Mouse (Mus musculus): ENCODE results near the gene Gck. TPM values are rescaled to one million over a fixed set of nuclear protein-coding genes. Genes with fewer than 3 reads are reported as not detected.
"Not testable (repeated sequence)": the region's sequence is repeated elsewhere in the genome, so short reads cannot be mapped to it uniquely, and the experiment has no call there.

Gck gene
- polyA plus RNA-seq, 1 experiment from 2014 or later, result 11.2 TPM

DNA sequence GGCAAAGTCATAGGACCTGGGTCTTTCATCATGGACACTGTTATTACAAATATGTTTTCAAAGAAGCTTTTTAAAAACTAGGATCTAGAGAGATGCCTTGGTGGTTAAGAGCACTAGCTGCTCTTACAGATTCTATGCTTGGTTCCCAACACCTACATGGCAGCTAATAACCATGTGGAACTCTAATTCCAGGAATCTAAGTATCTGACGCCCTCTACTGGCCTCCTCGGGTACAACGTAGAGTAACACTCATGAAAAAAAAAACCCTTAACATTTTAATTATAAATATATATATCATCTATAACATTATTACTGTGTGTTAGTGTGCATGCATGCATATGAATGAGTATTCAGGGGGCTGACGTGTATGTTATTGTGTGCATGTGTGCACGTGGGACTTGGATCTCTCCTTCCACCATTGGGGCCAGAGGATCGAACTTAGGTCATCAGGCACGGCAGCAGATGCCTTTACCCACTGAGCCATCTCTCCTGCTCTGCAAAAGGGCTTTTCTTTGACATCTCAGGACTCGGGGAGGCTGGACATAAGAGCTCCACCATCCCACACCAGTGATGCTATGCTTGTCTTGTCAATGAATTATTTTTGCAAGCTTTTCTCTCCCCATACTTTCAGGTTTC, 3.4 kb upstream of the Gck start:
- Histone ChIP-seq H3K4me3 (no peak overlapping the region), H3K36me3 (replicated peaks) (no peaks in the 10 kb centered on the region), H3K27ac (no peak overlapping the region), H3K9ac (no peak overlapping the region), H3K4me1 (peaks cover 26% of the 10 kb centered on the region), H3K9me3 (no peaks in the 10 kb centered on the region), H3K27me3 (replicated peaks) (no peaks in the 10 kb centered on the region), H3K4me2 (no peak overlapping the region)
- WGBS, result 31% methylated on average over 8 of the region's 8 CpGs
- ATAC-seq (replicated peaks), result no peak

DNA sequence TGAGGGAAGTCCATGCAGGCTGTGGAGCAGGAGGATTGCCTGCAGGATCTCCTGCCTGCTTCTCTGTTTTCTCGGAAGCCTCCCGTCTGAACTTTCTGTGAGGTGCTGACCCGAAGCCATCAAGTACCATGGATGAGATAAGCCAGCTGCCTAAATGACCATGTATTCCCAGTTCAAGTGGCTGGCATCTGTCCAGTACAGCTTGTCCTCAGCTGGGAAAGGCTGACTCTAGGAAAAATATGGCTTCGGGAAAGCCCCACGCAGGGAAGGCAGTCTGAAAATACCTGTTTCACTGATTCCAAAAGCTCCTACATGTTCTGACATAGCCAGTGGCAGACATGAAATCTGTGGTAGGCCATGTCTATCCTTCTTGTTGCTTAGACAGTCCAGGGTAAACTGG, 2.6 kb upstream of the Gck start:
- no peak overlapping the region for H3K9ac ChIP-seq
- no peak for ATAC-seq (replicated peaks)
- WGBS, result 91% methylated on average over 5 of the region's 5 CpGs
- no peaks in the 10 kb centered on the region for H3K27me3 ChIP-seq (replicated peaks)
- peaks cover 19% of the 10 kb centered on the region for H3K4me1 ChIP-seq
- no peak overlapping the region for H3K4me3 ChIP-seq
- no peaks in the 10 kb centered on the region for H3K36me3 ChIP-seq (replicated peaks)
- H3K27ac ChIP-seq, result no peak overlapping the region
- H3K4me2 ChIP-seq, result no peak overlapping the region
- H3K9me3 ChIP-seq, result no peaks in the 10 kb centered on the region

DNA sequence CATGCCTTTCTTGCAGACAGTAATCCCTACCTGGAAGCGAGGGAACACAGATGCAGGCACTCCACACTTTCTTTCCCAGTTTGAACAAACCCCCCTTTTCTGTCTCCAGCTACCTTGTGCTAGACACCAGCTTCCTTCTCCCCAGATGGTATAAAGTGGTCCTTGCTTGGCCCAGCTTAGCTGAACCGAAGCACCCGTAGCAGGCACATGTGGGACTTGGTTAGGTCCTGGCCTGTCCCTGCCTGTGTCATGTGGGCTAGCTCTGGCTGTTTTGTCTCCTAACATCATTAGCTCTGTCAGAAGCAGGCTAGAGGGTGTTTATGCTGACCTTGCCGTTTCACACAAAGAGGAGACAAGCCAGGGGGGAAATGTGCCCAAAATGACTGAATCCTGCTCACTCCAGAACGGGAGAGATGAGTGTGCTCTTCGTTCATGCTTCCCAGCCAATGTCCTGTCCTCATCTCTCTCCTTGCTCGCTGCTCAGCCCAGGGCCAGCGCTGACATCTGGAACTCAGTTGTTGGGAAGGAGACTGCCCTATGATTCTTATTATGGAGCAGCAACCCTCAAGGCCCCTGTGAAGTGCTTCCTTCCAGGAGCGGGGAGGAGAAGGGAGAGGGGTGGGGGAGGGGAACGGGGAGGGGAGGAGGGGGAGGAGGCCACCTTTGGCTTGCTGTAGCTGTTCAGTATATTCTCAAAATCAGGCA, 1.2 kb downstream of the Gck start:
- Histone ChIP-seq H3K36me3 (replicated peaks) (no peaks in the 10 kb centered on the region), H3K4me2 (no peak overlapping the region), H3K9me3 (no peaks in the 10 kb centered on the region), H3K9ac (no peak overlapping the region), H3K27me3 (replicated peaks) (no peaks in the 10 kb centered on the region), H3K4me1 (no peaks in the 10 kb centered on the region; the same call in 1 of the 2 replicates), H3K4me3 (no peak overlapping the region), H3K27ac (no peak overlapping the region)
- ATAC-seq (replicated peaks), result no peak
- WGBS, result 69% methylated on average over 9 of the region's 10 CpGs

DNA sequence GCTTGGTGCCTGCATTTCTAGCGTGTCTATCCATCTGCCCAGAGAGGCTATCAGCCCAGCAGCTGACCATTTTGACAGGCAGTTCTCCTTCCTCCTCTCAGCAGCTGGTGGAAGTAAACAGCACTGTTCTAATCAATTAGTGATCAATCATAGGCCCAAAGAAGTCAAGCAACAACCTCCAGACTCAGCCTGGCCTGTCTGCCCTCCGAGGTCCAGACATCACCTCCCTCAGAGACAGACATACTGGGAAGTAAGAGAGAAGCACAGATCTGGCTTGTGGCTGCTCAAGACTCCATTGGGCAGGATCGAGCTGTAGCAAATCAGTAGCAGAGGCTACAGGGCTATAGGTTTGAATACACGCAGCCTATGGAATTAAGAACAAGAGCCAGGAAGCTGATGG, 2.1 kb downstream of the Gck start:
- WGBS, result 66% methylated on average over 4 of the region's 4 CpGs
- Histone ChIP-seq H3K27ac (no peak overlapping the region), H3K36me3 (replicated peaks) (no peaks in the 10 kb centered on the region), H3K9me3 (no peaks in the 10 kb centered on the region), H3K9ac (no peak overlapping the region), H3K4me2 (no peak overlapping the region), H3K4me1 (no peaks in the 10 kb centered on the region; the same call in 1 of the 2 replicates), H3K4me3 (no peak overlapping the region), H3K27me3 (replicated peaks) (no peaks in the 10 kb centered on the region)
- ATAC-seq (replicated peaks), result no peak

DNA sequence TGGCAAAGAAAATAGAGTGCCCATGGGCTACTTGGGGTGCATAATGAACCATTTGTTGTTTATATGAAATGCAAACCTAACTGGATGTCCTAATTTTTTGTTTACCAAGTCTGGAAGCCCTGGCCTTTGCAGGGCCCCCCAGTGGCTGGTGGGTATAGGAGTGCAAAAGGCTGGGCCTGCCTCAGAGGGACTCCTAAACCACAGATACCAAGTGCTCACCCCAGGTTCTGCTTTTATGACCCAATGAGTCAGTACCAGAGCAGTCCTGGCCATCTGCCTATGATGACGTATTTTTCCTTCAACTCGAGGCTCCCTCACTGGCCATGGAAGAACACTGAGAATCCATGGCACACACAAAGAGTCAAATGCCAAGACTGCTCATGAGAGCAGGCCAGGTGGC, 4.8 kb downstream of the Gck start:
- no peaks in the 10 kb centered on the region; the same call in 1 of the 2 replicates for H3K4me1 ChIP-seq
- no peak for ATAC-seq (replicated peaks)
- H3K36me3 ChIP-seq (replicated peaks), result no peaks in the 10 kb centered on the region
- H3K27me3 ChIP-seq (replicated peaks), result no peaks in the 10 kb centered on the region
- WGBS, result 92% methylated on average over 2 of the region's 2 CpGs
- H3K4me2 ChIP-seq, result no peak overlapping the region
- no peak overlapping the region for H3K4me3 ChIP-seq
- H3K27ac ChIP-seq, result no peak overlapping the region
- H3K9ac ChIP-seq, result no peak overlapping the region
- no peaks in the 10 kb centered on the region for H3K9me3 ChIP-seq

DNA sequence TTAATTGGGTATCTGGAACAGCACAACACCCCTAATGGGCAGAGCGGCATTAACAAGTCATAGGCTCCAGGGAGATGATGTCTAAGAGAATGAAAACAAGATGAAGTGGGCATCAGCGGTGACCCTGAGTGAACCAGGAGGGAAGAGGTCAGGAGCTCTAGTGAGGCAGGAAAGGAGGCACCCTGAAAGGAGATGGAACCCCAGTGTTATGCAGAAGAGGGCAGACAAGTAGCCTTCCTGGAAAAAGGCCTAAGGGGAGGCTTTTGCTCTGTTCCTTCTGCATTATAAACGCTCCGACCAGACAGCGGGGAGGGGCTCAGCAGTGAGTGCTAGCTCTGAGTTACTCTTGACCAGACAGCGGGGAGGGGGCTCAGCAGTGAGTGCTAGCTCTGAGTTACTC, 6.9 kb downstream of the Gck start:
- no peaks in the 10 kb centered on the region for H3K36me3 ChIP-seq (replicated peaks)
- H3K4me1 ChIP-seq, result no peaks in the 10 kb centered on the region
- H3K4me3 ChIP-seq, result no peak overlapping the region
- H3K4me2 ChIP-seq, result no peak overlapping the region
- no peaks in the 10 kb centered on the region for H3K27me3 ChIP-seq (replicated peaks)
- no peak overlapping the region for H3K27ac ChIP-seq
- no peak overlapping the region for H3K9ac ChIP-seq
- WGBS, result 61% methylated on average over 6 of the region's 6 CpGs
- H3K9me3 ChIP-seq, result no peaks in the 10 kb centered on the region
- no peak for ATAC-seq (replicated peaks)

DNA sequence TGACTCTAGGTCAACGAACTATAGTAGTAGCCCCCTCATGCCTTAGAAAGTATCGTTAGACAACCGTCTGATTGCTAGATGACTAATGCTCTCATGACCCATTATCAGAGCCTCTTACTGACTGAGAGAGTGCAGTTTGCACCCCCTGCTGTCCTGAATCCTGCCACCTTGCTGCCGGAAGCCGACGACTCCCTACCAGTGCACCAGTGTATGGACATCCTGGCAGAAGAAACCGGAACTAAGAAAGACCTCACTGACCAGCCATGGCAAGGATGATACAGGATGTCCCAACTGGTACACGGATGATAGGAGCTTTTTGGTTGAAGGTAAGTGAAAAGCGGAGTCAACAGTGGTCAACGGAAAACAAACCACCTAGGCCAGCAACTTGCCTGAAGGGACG, 15.3 kb downstream of the Gck start:
- not testable (repeated sequence) for H3K4me2 ChIP-seq; H3K9me3 ChIP-seq; ATAC-seq (replicated peaks); H3K27ac ChIP-seq; H3K9ac ChIP-seq; H3K27me3 ChIP-seq (replicated peaks); H3K4me3 ChIP-seq; H3K36me3 ChIP-seq (replicated peaks); H3K4me1 ChIP-seq
- 94% methylated on average over 11 of the region's 11 CpGs for whole genome bisulfite sequencing

DNA sequence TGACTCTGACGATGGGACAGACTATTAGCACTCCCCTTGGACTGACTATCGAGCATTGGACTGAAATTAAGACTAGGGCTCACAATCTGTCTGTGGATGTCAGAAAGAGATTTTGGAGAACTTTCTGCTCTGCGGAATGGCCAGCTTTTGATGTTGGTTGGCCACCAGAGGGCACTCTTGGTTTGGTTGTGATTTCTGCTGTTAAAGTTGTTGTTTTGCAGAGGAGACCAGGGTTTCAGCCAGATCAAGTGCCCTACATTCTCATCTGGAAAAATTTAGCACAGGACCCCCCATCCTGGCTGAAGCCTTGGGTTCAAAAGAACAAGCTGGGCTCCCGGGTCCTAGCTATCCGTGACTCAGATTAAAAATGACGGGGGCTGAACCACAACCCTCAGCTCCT, 17.9 kb downstream of the Gck start:
- H3K36me3 ChIP-seq (replicated peaks); H3K9me3 ChIP-seq; H3K4me2 ChIP-seq; H3K4me1 ChIP-seq; H3K4me3 ChIP-seq; H3K27ac ChIP-seq; H3K27me3 ChIP-seq (replicated peaks); H3K9ac ChIP-seq; ATAC-seq (replicated peaks): not testable (repeated sequence)
- 84% methylated on average over 6 of the region's 6 CpGs for WGBS

DNA sequence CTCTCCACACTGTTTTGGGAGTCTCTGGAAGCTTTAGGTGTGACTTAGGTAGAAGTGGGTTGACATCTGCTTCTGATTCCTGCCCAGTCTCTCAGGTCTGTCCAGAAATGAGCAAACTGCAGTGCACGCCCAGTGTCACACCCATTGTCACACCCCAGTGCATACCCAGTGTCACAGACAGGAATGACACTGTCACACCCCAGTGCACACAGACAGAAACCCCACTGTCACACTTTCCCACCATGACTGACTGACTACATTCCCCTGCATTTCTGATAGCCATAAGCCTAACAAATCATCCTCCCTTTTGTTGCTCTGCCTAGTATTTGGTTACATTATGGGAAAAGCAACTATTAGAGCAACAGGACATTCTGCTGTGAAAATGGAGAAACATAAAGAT, 19.3 kb downstream of the Gck start:
- no peaks in the 10 kb centered on the region for H3K36me3 ChIP-seq (replicated peaks)

DNA sequence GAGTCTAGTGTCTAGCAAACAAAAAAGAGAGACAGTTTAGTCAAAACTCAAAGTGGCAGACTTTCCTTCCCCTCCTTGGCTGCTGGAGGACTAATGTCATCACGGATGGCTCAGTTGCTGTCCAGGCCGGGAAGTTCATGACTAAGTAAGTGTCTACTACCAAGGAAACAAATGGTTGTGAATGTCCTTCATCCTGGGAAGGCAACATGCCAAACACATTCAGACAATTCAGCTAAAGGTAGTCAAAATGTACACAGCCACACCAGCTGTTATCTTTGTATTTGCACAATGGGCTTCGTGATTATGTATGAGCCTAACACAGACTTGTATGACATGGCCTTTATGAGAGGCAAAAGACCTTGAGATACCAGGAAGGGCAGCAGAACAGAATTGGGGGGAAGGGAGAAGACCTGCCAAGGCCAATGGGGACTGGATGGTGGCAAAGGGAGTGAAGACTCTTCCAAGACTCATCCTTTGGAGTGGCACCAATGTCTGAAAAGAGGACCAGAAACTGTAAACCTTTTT, 23.1 kb downstream of the Gck start:
- no peak overlapping the region for H3K4me3 ChIP-seq
- H3K27me3 ChIP-seq (replicated peaks), result no peaks in the 10 kb centered on the region
- ATAC-seq (replicated peaks), result no peak
- H3K4me2 ChIP-seq, result no peak overlapping the region
- no peaks in the 10 kb centered on the region for H3K4me1 ChIP-seq
- H3K9me3 ChIP-seq, result no peaks in the 10 kb centered on the region
- H3K9ac ChIP-seq, result no peak overlapping the region
- H3K36me3 ChIP-seq (replicated peaks), result no peaks in the 10 kb centered on the region
- 91% methylated on average over 3 of the region's 3 CpGs for WGBS
- no peak overlapping the region for H3K27ac ChIP-seq

More for the DNA sequence above, 19.3 kb downstream of the Gck start:
- Histone ChIP-seq H3K4me2 (no peak overlapping the region), H3K9me3 (no peaks in the 10 kb centered on the region), H3K27me3 (replicated peaks) (no peaks in the 10 kb centered on the region), H3K4me3 (no peak overlapping the region), H3K9ac (no peak overlapping the region), H3K27ac (no peak overlapping the region), H3K4me1 (no peaks in the 10 kb centered on the region)
- ATAC-seq (replicated peaks), result no peak
- WGBS, result 39% methylated on average over 1 of the region's 1 CpGs

DNA sequence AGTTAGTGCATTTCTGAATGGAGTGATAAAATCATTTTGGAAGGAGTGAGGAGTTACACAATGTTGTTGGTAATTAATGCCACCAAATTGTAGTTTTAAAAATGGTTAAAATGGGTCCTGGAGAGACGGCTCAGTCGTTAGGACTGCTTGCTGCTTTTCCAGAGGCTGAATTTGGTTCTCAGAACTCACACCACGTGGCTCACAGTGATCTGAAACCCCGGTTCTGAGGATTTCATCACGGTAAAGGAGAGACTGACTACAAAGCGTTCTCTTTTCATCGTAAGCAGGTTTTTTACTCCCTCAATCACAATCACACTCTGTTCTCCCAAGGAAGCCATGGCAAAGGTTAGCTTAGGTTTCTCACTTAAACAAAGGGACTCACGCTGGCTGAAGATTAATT, 25.2 kb downstream of the Gck start:
- Histone ChIP-seq H3K9ac (no peak overlapping the region), H3K27me3 (replicated peaks) (no peaks in the 10 kb centered on the region), H3K36me3 (replicated peaks) (no peaks in the 10 kb centered on the region), H3K27ac (no peak overlapping the region), H3K4me1 (no peaks in the 10 kb centered on the region), H3K9me3 (no peaks in the 10 kb centered on the region), H3K4me2 (no peak overlapping the region), H3K4me3 (no peak overlapping the region)
- no peak for ATAC-seq (replicated peaks)
- 57% methylated on average over 8 of the region's 8 CpGs for WGBS

DNA sequence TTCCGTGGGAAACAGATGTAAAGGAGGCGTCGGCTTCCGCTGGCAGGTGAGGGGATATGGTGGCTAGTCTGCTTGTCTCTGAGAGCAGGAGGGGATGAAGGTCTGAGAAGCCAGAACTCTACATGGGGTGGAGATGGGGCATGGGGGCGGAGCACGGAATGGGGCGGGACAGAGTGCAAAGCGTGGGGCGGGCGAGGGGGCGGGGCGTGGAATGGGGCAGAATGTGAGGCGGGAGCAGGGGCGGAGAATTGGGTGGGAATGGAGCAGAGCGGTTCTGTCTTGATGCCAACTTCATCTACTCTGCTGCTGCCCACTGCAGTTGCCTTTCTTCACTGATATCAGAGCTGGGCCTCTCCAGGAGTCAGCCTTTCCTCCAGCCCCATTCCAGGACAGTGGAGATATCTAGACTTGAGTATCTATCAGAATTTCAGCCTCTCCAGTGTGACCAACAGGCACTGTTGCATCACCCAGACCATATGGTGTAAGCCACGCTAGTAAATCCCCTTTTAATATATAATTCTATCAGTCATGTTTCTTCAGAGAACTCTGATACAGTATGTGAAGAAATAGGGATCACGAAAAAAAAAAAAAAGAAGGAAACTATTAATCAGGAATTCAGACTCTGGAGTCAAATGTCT, 29.4 kb downstream of the Gck start:
- no peak overlapping the region for H3K9ac ChIP-seq
- H3K36me3 ChIP-seq (replicated peaks), result no peaks in the 10 kb centered on the region
- no peaks in the 10 kb centered on the region for H3K27me3 ChIP-seq (replicated peaks)
- H3K4me3 ChIP-seq, result no peak overlapping the region
- H3K9me3 ChIP-seq, result no peaks in the 10 kb centered on the region
- H3K27ac ChIP-seq, result no peak overlapping the region
- no peaks in the 10 kb centered on the region for H3K4me1 ChIP-seq
- 34% methylated on average over 17 of the region's 17 CpGs for WGBS
- no peak for ATAC-seq (replicated peaks)
- no peak overlapping the region for H3K4me2 ChIP-seq
